Mouse (Mus musculus) heart, adult 2 months (tissue): Measurements from ENCODE around the gene Pknox2. TPM values are rescaled to one million over a fixed set of nuclear protein-coding genes. Genes with fewer than 3 reads are reported as not detected.
A peak's percentile ranks its signal among the peaks of the same experiment; 100 is the strongest.

Experiments
- DNase-seq, 2 experiments: peaks; one replicate each; pipeline ENCODE4 v3.0.0; 2021
- H3K27ac ChIP-seq: fragments of 200-600 bp; 2 replicates; pipeline ENCODE4 v1.8.1; 2022
- H3K27me3 ChIP-seq: fragments of 200-500 bp; 2 replicates; pipeline ENCODE4 v1.6.1; 2012; ENCODE audit warnings: mild to moderate bottlenecking, low read length, inconsistent platforms, mixed read lengths; ENCODE audit not compliant: control insufficient read depth, insufficient read depth
- H3K36me3 ChIP-seq: fragments of 200-500 bp; 2 replicates; pipeline ENCODE4 v1.6.1; 2012; ENCODE audit warnings: low read length, inconsistent platforms; ENCODE audit not compliant: control insufficient read depth, insufficient read depth
- H3K4me1 ChIP-seq: fragments of 200-500 bp; 2 replicates; pipeline ENCODE4 v1.6.1; 2011; ENCODE audit warnings: low read length; ENCODE audit not compliant: control insufficient read depth, insufficient read depth
- H3K4me3 ChIP-seq: fragments of 200-600 bp; 2 replicates; pipeline ENCODE4 v1.8.1; 2022
- H3K79me2 ChIP-seq: fragments of 200-500 bp; replicated peaks from 2 replicates; pipeline ENCODE4 v1.6.1; 2012; ENCODE audit warnings: mild to moderate bottlenecking, inconsistent platforms, low read length, moderate library complexity, mixed read lengths; ENCODE audit not compliant: control insufficient read depth, insufficient read depth
- H3K9ac ChIP-seq: fragments of 200-500 bp; 2 replicates; pipeline ENCODE4 v1.6.1; 2012; ENCODE audit warnings: low read depth, mild to moderate bottlenecking, control low read depth, inconsistent platforms, low read length, mixed read lengths
- CTCF ChIP-seq: fragments of 200-600 bp; IDR thresholded peaks from 2 replicates; pipeline ENCODE4 v1.8.1; 2022; ENCODE audit warnings: antibody characterized with exemption, mild to moderate bottlenecking, moderate library complexity
- EP300 ChIP-seq: fragments of 200-500 bp; IDR thresholded peaks from 2 replicates; pipeline ENCODE4 v1.6.1; 2011; ENCODE audit warnings: low read depth, low read length, control low read depth; ENCODE audit not compliant: insufficient read depth
- POLR2A ChIP-seq: fragments of 200-500 bp; IDR thresholded peaks from 2 replicates; pipeline ENCODE4 v1.6.1; 2011; ENCODE audit warnings: mild to moderate bottlenecking, low read depth, low read length, control low read depth; ENCODE audit not compliant: insufficient read depth
- WGBS: fragments of 180-500 bp; shearing (Covaris S2); methylation state at CpG from one replicate; pipeline ENCODE4 v1.1.7; 2018; 5-methylcytosine and 5-hydroxymethylcytosine counted together
- intact Hi-C: fragments of 180-260 bp; cut with DNase I; formaldehyde crosslinking; loops from one replicate; pipeline ENCODE4 v1.15.1; 2025
- polyA plus RNA-seq: library from polyadenylated mRNA; depleted of rRNA; stranded (reverse); fragments of >200 nt; gene quantifications from 2 replicates; pipeline ENCODE4 v1.2.3, GENCODE M21; 2012
- total RNA-seq, 2 experiments: library from RNA; stranded (reverse); gene quantifications; 2 replicates each; pipeline ENCODE4 v1.2.3; 2021

Pknox2 gene
- total and polyA plus RNA-seq, 3 experiments = 7.8 to 9.9 (median 9.0) TPM

DNA sequence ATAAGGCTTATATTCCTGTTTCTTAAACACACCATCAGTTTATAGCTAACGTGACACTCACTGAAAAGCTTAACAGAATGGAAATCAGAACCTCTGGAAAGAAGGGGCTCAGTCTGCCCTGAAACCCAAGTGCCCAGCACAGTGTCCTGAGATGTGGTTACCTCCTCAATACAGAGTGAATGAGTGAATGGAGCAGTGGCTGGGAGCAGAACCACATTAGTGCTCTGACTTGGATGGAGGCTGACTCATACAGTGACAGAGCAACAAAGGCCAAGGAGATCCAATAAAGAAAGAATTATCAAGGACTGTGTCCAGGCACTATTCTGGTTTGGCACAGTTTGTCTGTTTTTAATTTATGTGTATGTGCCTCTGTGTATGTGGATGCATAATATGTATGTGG is 101.3 kb downstream of the Pknox2 start:
- Histone ChIP-seq H3K27ac (no peak overlapping the region), H3K79me2 (no peaks in the 10 kb centered on the region), H3K36me3 (no peaks in the 10 kb centered on the region), H3K27me3 (no peaks in the 10 kb centered on the region), H3K4me1 (no peaks in the 10 kb centered on the region), H3K9ac (no peak overlapping the region), H3K4me3 (no peak overlapping the region)
- TF ChIP-seq EP300 (no peak), POLR2A (no peak), CTCF (no peak)
- WGBS = 93% methylated on average over 1 of the region's 1 CpGs
- intact Hi-C loops = no loop called here
- no peak for DNase-seq

DNA sequence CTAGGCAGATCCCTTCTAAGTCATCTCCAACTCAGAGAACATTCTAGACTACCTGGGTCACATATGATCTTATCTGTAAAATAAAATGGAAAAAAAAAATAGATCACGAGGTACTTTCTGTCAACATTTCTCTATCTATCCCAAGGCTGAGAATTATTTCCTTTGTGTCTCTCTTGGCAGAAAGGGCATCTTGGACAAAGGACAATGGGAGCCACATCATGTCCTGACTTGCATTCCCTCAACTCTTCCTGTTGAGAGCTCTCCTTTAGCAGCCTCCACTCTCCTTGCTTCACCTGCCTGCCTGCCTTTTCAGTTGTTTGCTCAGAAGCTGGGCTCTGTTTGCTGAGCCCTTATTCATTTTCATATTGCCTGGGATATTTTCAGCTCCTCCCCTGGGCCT is 103.0 kb downstream of the Pknox2 start:
- Histone ChIP-seq H3K79me2 (no peaks in the 10 kb centered on the region), H3K9ac (no peak overlapping the region), H3K36me3 (no peaks in the 10 kb centered on the region), H3K27me3 (no peaks in the 10 kb centered on the region), H3K27ac (no peak overlapping the region), H3K4me1 (no peaks in the 10 kb centered on the region), H3K4me3 (no peak overlapping the region)
- 46% methylated on average over 1 of the region's 1 CpGs for WGBS
- intact Hi-C loops = no loop called here
- TF ChIP-seq EP300 = no peak
- TF ChIP-seq POLR2A = no peak
- no peak for DNase-seq

GRCm38 (mm10) chr9:37038859-37039258 is 108.3 kb downstream of the Pknox2 start:
- no peak overlapping the region for H3K4me3 ChIP-seq
- no peaks in the 10 kb centered on the region for H3K4me1 ChIP-seq
- no peak overlapping the region for H3K9ac ChIP-seq
- intact Hi-C loops = no loop called here
- no peaks in the 10 kb centered on the region for H3K36me3 ChIP-seq
- WGBS = 93% methylated on average over 3 of the region's 3 CpGs
- H3K79me2 ChIP-seq = no peaks in the 10 kb centered on the region
- H3K27me3 ChIP-seq = no peaks in the 10 kb centered on the region
- no peak for DNase-seq
- H3K27ac ChIP-seq = no peak overlapping the region
- TF ChIP-seq EP300 = no peak
- TF ChIP-seq CTCF = no peak
- TF ChIP-seq POLR2A = no peak

DNA sequence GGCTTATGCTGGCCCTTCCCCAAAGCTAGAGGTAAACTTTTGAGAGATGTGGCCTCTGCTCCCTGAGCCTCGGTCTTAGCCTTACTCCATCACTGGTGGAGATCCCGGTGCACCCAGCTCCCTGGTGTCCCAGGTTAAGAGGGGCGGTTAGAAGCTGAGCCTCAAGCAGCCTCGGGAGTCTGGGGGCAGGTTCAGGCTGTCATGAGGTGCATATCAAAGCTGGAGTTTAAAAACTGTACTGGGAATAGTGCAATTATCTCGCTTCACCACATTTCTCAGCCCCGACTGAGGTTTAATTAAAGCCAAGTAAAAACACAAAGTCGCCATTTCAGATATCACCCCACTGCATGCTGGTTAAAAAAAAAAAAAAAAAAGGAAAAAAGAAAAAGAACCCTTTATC is 108.8 kb downstream of the Pknox2 start:
- Histone ChIP-seq H3K4me3 (no peak overlapping the region), H3K27me3 (no peaks in the 10 kb centered on the region), H3K36me3 (no peaks in the 10 kb centered on the region), H3K27ac (no peak overlapping the region), H3K4me1 (no peaks in the 10 kb centered on the region), H3K9ac (no peak overlapping the region), H3K79me2 (no peaks in the 10 kb centered on the region)
- no peak for DNase-seq
- intact Hi-C loops = no loop called here
- TF ChIP-seq CTCF (no peak), POLR2A (no peak), EP300 (no peak)
- WGBS = 76% methylated on average over 7 of the region's 7 CpGs

DNA sequence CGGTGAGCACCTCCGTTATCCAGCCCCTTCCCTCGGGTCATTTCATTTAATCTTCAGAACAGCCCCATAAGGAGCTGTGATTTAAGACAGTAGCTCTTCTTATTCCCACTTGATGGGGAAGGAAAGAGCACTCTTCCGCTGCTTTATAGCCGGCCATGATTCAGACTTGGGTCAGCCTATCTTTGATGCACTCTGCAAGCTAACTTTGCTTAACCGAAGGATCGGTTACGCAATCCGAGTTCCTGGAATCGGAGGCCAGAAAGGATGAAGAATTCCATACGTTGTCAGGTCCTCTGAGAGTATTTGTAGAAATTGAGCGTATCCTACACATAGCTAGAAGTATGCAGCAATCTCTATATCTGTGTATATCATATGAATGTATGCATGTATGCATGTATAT is 109.8 kb downstream of the Pknox2 start:
- TF ChIP-seq CTCF = no peak
- TF ChIP-seq EP300 = no peak
- no peak for TF ChIP-seq POLR2A
- no peaks in the 10 kb centered on the region for H3K27me3 ChIP-seq
- no peak overlapping the region for H3K9ac ChIP-seq
- H3K79me2 ChIP-seq = no peaks in the 10 kb centered on the region
- no peaks in the 10 kb centered on the region for H3K36me3 ChIP-seq
- WGBS = 64% methylated on average over 12 of the region's 12 CpGs
- intact Hi-C loops = no loop called here
- no peaks in the 10 kb centered on the region for H3K4me1 ChIP-seq
- H3K27ac ChIP-seq = no peak overlapping the region
- DNase-seq = no peak
- H3K4me3 ChIP-seq = no peak overlapping the region

- H3K4me1 ChIP-seq = no peaks in the 10 kb centered on the region
- no peak for DNase-seq
- WGBS = 92% methylated on average over 3 of the region's 3 CpGs
- H3K27ac ChIP-seq = no peak overlapping the region
- intact Hi-C loops = no loop called here
- H3K9ac ChIP-seq = no peak overlapping the region
- no peak overlapping the region for H3K4me3 ChIP-seq
- no peaks in the 10 kb centered on the region for H3K36me3 ChIP-seq
- H3K27me3 ChIP-seq = no peaks in the 10 kb centered on the region
- peak; percentile 55 for TF ChIP-seq CTCF
- no peak for TF ChIP-seq POLR2A
- H3K79me2 ChIP-seq = no peaks in the 10 kb centered on the region
Measured at GRCm38 (mm10) chr9:37035248-37035647, 112.0 kb downstream of the Pknox2 start.
